Mouse (Mus musculus): ENCODE measurements around the gene Mylk2. TPM values are rescaled to one million over a fixed set of nuclear protein-coding genes. Genes with fewer than 3 reads are reported as not detected.

Mylk2 gene
- polyA plus RNA-seq, 1 experiment, result not detected

GRCm38 (mm10) chr2:152941776-152942175 lies 30.6 kb downstream of the Mylk2 start:
- no peaks in the 10 kb centered on the region for H3K36me3 ChIP-seq (ENCODE audit: control insufficient read depth, insufficient read depth, low read length, poor library complexity, severe bottlenecking)
- peaks cover 19% of the 10 kb centered on the region for H3K27me3 ChIP-seq (ENCODE audit: control insufficient read depth, insufficient read depth, low read length, poor library complexity, severe bottlenecking)
- H3K4me1 ChIP-seq (ENCODE audit: control insufficient read depth, insufficient read depth, low read length), result no peaks in the 10 kb centered on the region
- H3K27ac ChIP-seq (ENCODE audit: insufficient read depth, low read length), result no peak overlapping the region
- no peak overlapping the region for H3K4me3 ChIP-seq (ENCODE audit: low read depth, low read length)
- H3K9ac ChIP-seq (ENCODE audit: low read depth, poor library complexity, severe bottlenecking), result no peak overlapping the region
- no peak for TF ChIP-seq CTCF (IDR thresholded peaks at IDR 0.05; ENCODE audit: low read depth, low read length)
- no peak for TF ChIP-seq EP300 (IDR thresholded peaks at IDR 0.05; ENCODE audit: insufficient read depth, low read depth, low read length)
- no peak for TF ChIP-seq POLR2A (IDR thresholded peaks at IDR 0.05; ENCODE audit: insufficient read depth, low read length)
- no peaks in the 10 kb centered on the region for H3K9me3 ChIP-seq (replicated peaks; ENCODE audit: control insufficient read depth, insufficient read depth, low read length, poor library complexity, severe bottlenecking)

- Histone ChIP-seq H3K4me1 (ENCODE audit: control insufficient read depth, insufficient read depth, low read length) (no peaks in the 10 kb centered on the region), H3K27me3 (ENCODE audit: control insufficient read depth, insufficient read depth, low read length, poor library complexity, severe bottlenecking) (peaks cover 19% of the 10 kb centered on the region), H3K4me3 (ENCODE audit: low read depth, low read length) (peak overlapping the region; percentile 51), H3K36me3 (ENCODE audit: control insufficient read depth, insufficient read depth, low read length, poor library complexity, severe bottlenecking) (no peaks in the 10 kb centered on the region), H3K9me3 (replicated peaks; ENCODE audit: control insufficient read depth, insufficient read depth, low read length, poor library complexity, severe bottlenecking) (no peaks in the 10 kb centered on the region), H3K9ac (ENCODE audit: low read depth, poor library complexity, severe bottlenecking) (peak overlapping the region; percentile 57), H3K27ac (ENCODE audit: insufficient read depth, low read length) (no peak overlapping the region)
- TF ChIP-seq EP300 (IDR thresholded peaks at IDR 0.05; ENCODE audit: insufficient read depth, low read depth, low read length), result no peak
- TF ChIP-seq CTCF (IDR thresholded peaks at IDR 0.05; ENCODE audit: low read depth, low read length), result no peak
- TF ChIP-seq POLR2A (IDR thresholded peaks at IDR 0.05; ENCODE audit: insufficient read depth, low read length), result no peak
Measured at GRCm38 (mm10) chr2:152942898-152943515, 31.9 kb downstream of the Mylk2 start.

GRCm38 (mm10) chr2:152943568-152943967 lies 32.4 kb downstream of the Mylk2 start:
- peak overlapping the region; percentile 51 for H3K4me3 ChIP-seq (ENCODE audit: low read depth, low read length)
- peak overlapping the region; percentile 57; the same call in 1 of the 2 replicates for H3K9ac ChIP-seq (ENCODE audit: low read depth, poor library complexity, severe bottlenecking)
- TF ChIP-seq CTCF (IDR thresholded peaks at IDR 0.05; ENCODE audit: low read depth, low read length), result no peak
- TF ChIP-seq POLR2A (IDR thresholded peaks at IDR 0.05; ENCODE audit: insufficient read depth, low read length), result no peak
- no peak for TF ChIP-seq EP300 (IDR thresholded peaks at IDR 0.05; ENCODE audit: insufficient read depth, low read depth, low read length)
- H3K27ac ChIP-seq (ENCODE audit: insufficient read depth, low read length), result no peak overlapping the region
- peaks cover 19% of the 10 kb centered on the region for H3K27me3 ChIP-seq (ENCODE audit: control insufficient read depth, insufficient read depth, low read length, poor library complexity, severe bottlenecking)
- no peaks in the 10 kb centered on the region for H3K4me1 ChIP-seq (ENCODE audit: control insufficient read depth, insufficient read depth, low read length)
- no peaks in the 10 kb centered on the region for H3K9me3 ChIP-seq (replicated peaks; ENCODE audit: control insufficient read depth, insufficient read depth, low read length, poor library complexity, severe bottlenecking)
- H3K36me3 ChIP-seq (ENCODE audit: control insufficient read depth, insufficient read depth, low read length, poor library complexity, severe bottlenecking), result no peaks in the 10 kb centered on the region

GRCm38 (mm10) chr2:152944013-152944412 lies 32.9 kb downstream of the Mylk2 start:
- TF ChIP-seq CTCF (IDR thresholded peaks at IDR 0.05; ENCODE audit: low read depth, low read length), result no peak
- no peak for TF ChIP-seq POLR2A (IDR thresholded peaks at IDR 0.05; ENCODE audit: insufficient read depth, low read length)
- no peak for TF ChIP-seq EP300 (IDR thresholded peaks at IDR 0.05; ENCODE audit: insufficient read depth, low read depth, low read length)
- Histone ChIP-seq H3K4me3 (ENCODE audit: low read depth, low read length) (no peak overlapping the region), H3K27me3 (ENCODE audit: control insufficient read depth, insufficient read depth, low read length, poor library complexity, severe bottlenecking) (peaks cover 19% of the 10 kb centered on the region), H3K9ac (ENCODE audit: low read depth, poor library complexity, severe bottlenecking) (no peak overlapping the region), H3K4me1 (ENCODE audit: control insufficient read depth, insufficient read depth, low read length) (no peaks in the 10 kb centered on the region), H3K36me3 (ENCODE audit: control insufficient read depth, insufficient read depth, low read length, poor library complexity, severe bottlenecking) (no peaks in the 10 kb centered on the region), H3K9me3 (replicated peaks; ENCODE audit: control insufficient read depth, insufficient read depth, low read length, poor library complexity, severe bottlenecking) (no peaks in the 10 kb centered on the region), H3K27ac (ENCODE audit: insufficient read depth, low read length) (no peak overlapping the region)

- H3K4me1 ChIP-seq (ENCODE audit: control insufficient read depth, insufficient read depth, low read length), result no peaks in the 10 kb centered on the region
- no peak overlapping the region for H3K9ac ChIP-seq (ENCODE audit: low read depth, poor library complexity, severe bottlenecking)
- TF ChIP-seq CTCF (IDR thresholded peaks at IDR 0.05; ENCODE audit: low read depth, low read length), result no peak
- TF ChIP-seq EP300 (IDR thresholded peaks at IDR 0.05; ENCODE audit: insufficient read depth, low read depth, low read length), result no peak
- TF ChIP-seq POLR2A (IDR thresholded peaks at IDR 0.05; ENCODE audit: insufficient read depth, low read length), result no peak
- no peaks in the 10 kb centered on the region for H3K9me3 ChIP-seq (replicated peaks; ENCODE audit: control insufficient read depth, insufficient read depth, low read length, poor library complexity, severe bottlenecking)
- H3K27me3 ChIP-seq (ENCODE audit: control insufficient read depth, insufficient read depth, low read length, poor library complexity, severe bottlenecking), result peaks cover 23% of the 10 kb centered on the region
- no peaks in the 10 kb centered on the region for H3K36me3 ChIP-seq (ENCODE audit: control insufficient read depth, insufficient read depth, low read length, poor library complexity, severe bottlenecking)
- no peak overlapping the region for H3K27ac ChIP-seq (ENCODE audit: insufficient read depth, low read length)
- H3K4me3 ChIP-seq (ENCODE audit: low read depth, low read length), result no peak overlapping the region
Measured at GRCm38 (mm10) chr2:152947098-152947497, 35.9 kb downstream of the Mylk2 start.

GRCm38 (mm10) chr2:152948438-152949020 lies 37.4 kb downstream of the Mylk2 start:
- H3K27me3 ChIP-seq (ENCODE audit: control insufficient read depth, insufficient read depth, low read length, poor library complexity, severe bottlenecking), result peaks cover 11% of the 10 kb centered on the region
- TF ChIP-seq POLR2A (IDR thresholded peaks at IDR 0.05; ENCODE audit: insufficient read depth, low read length), result no peak
- no peak for TF ChIP-seq CTCF (IDR thresholded peaks at IDR 0.05; ENCODE audit: low read depth, low read length)
- TF ChIP-seq EP300 (IDR thresholded peaks at IDR 0.05; ENCODE audit: insufficient read depth, low read depth, low read length), result no peak
- no peaks in the 10 kb centered on the region for H3K4me1 ChIP-seq (ENCODE audit: control insufficient read depth, insufficient read depth, low read length)
- H3K9me3 ChIP-seq (replicated peaks; ENCODE audit: control insufficient read depth, insufficient read depth, low read length, poor library complexity, severe bottlenecking), result no peaks in the 10 kb centered on the region
- H3K27ac ChIP-seq (ENCODE audit: insufficient read depth, low read length), result no peak overlapping the region
- no peaks in the 10 kb centered on the region for H3K36me3 ChIP-seq (ENCODE audit: control insufficient read depth, insufficient read depth, low read length, poor library complexity, severe bottlenecking)
- no peak overlapping the region for H3K9ac ChIP-seq (ENCODE audit: low read depth, poor library complexity, severe bottlenecking)
- H3K4me3 ChIP-seq (ENCODE audit: low read depth, low read length), result no peak overlapping the region

Data from ES-Bruce4 (cell line).